Mouse (Mus musculus): ENCODE results near the gene Btla. TPM values are rescaled to one million over a fixed set of nuclear protein-coding genes. Genes with fewer than 3 reads are reported as not detected.

Gene Btla
- polyA plus RNA-seq, 1 experiment from 2014 or later = 0.17 TPM

- no peak for ATAC-seq
- no peaks in the 10 kb centered on the region for H3K9me3 ChIP-seq (ENCODE audit: control insufficient read depth)
- H3K4me2 ChIP-seq (replicated peaks; ENCODE audit: low read depth) = no peak overlapping the region
- no peaks in the 10 kb centered on the region for H3K4me1 ChIP-seq (replicated peaks; ENCODE audit: control insufficient read depth, insufficient read depth, low read length)
- no peaks in the 10 kb centered on the region for H3K27me3 ChIP-seq (replicated peaks; ENCODE audit: control insufficient read depth, insufficient read depth, low read length)
- no peak overlapping the region for H3K9ac ChIP-seq (ENCODE audit: low read depth, low read length)
- no peaks in the 10 kb centered on the region for H3K36me3 ChIP-seq (ENCODE audit: control insufficient read depth, insufficient read depth)
- H3K27ac ChIP-seq (ENCODE audit: low read depth, low read length) = no peak overlapping the region
- no peak for TF ChIP-seq CTCF (IDR thresholded peaks at IDR 0.05; ENCODE audit: low read depth)
- no peak overlapping the region for H3K4me3 ChIP-seq (ENCODE audit: low read depth, low read length)
These were observed 37.9 kb downstream of the Btla start for GRCm38 (mm10) chr16:45262051-45262450.

- H3K9ac ChIP-seq (ENCODE audit: low read depth, low read length) = no peak overlapping the region
- ATAC-seq = no peak
- no peak overlapping the region for H3K4me3 ChIP-seq (ENCODE audit: low read depth, low read length)
- no peak overlapping the region for H3K27ac ChIP-seq (ENCODE audit: low read depth, low read length)
- no peaks in the 10 kb centered on the region for H3K27me3 ChIP-seq (replicated peaks; ENCODE audit: control insufficient read depth, insufficient read depth, low read length)
- WGBS = 74% methylated on average over 2 of the region's 2 CpGs
- no peaks in the 10 kb centered on the region for H3K36me3 ChIP-seq (ENCODE audit: control insufficient read depth, insufficient read depth)
- H3K4me2 ChIP-seq (replicated peaks; ENCODE audit: low read depth) = no peak overlapping the region
- TF ChIP-seq CTCF (IDR thresholded peaks at IDR 0.05; ENCODE audit: low read depth) = no peak
- no peaks in the 10 kb centered on the region for H3K9me3 ChIP-seq (ENCODE audit: control insufficient read depth)
- H3K4me1 ChIP-seq (replicated peaks; ENCODE audit: control insufficient read depth, insufficient read depth, low read length) = no peaks in the 10 kb centered on the region
These were observed 45.8 kb downstream of the Btla start for GRCm38 (mm10) chr16:45269886-45270285.

GRCm38 (mm10) chr16:45283093-45283492, 59.0 kb downstream of the Btla start:
- TF ChIP-seq CTCF (IDR thresholded peaks at IDR 0.05; ENCODE audit: low read depth) = peak; percentile 50
- H3K36me3 ChIP-seq (ENCODE audit: control insufficient read depth, insufficient read depth) = no peaks in the 10 kb centered on the region
- H3K9me3 ChIP-seq (ENCODE audit: control insufficient read depth) = no peaks in the 10 kb centered on the region
- no peak for ATAC-seq
- no peak overlapping the region for H3K27ac ChIP-seq (ENCODE audit: low read depth, low read length)
- H3K4me1 ChIP-seq (replicated peaks; ENCODE audit: control insufficient read depth, insufficient read depth, low read length) = no peaks in the 10 kb centered on the region
- no peak overlapping the region for H3K4me3 ChIP-seq (ENCODE audit: low read depth, low read length)
- no peak overlapping the region for H3K9ac ChIP-seq (ENCODE audit: low read depth, low read length)
- WGBS = 64% methylated on average over 1 of the region's 1 CpGs
- H3K27me3 ChIP-seq (replicated peaks; ENCODE audit: control insufficient read depth, insufficient read depth, low read length) = no peaks in the 10 kb centered on the region
- H3K4me2 ChIP-seq (replicated peaks; ENCODE audit: low read depth) = no peak overlapping the region

GRCm38 (mm10) chr16:45297806-45298205, 73.7 kb downstream of the Btla start:
- WGBS = 73% methylated on average over 3 of the region's 3 CpGs
- Histone ChIP-seq H3K4me3 (ENCODE audit: low read depth, low read length) (no peak overlapping the region), H3K27me3 (replicated peaks; ENCODE audit: control insufficient read depth, insufficient read depth, low read length) (no peaks in the 10 kb centered on the region), H3K9ac (ENCODE audit: low read depth, low read length) (no peak overlapping the region), H3K9me3 (ENCODE audit: control insufficient read depth) (no peaks in the 10 kb centered on the region), H3K4me2 (replicated peaks; ENCODE audit: low read depth) (no peak overlapping the region), H3K4me1 (replicated peaks; ENCODE audit: control insufficient read depth, insufficient read depth, low read length) (no peaks in the 10 kb centered on the region), H3K36me3 (ENCODE audit: control insufficient read depth, insufficient read depth) (no peaks in the 10 kb centered on the region), H3K27ac (ENCODE audit: low read depth, low read length) (no peak overlapping the region)
- TF ChIP-seq CTCF (IDR thresholded peaks at IDR 0.05; ENCODE audit: low read depth) = no peak
- no peak for ATAC-seq

Other genes with a start within 250 kb of the Btla start
- 37.2 and 37.7 TPM in 2 replicates for gene Ccdc80, start 130.9 kb upstream of the Btla start, polyA plus RNA-seq (2015; fragmentation: Nextera tagmentation; extraction: Ambion mirVana)
- gene Slc35a5, start 65.6 kb upstream of the Btla start, polyA plus RNA-seq (2015; fragmentation: Nextera tagmentation; extraction: Ambion mirVana) = 19.9 and 20.4 TPM in 2 replicates
- 45.8 and 49.5 TPM in 2 replicates for gene Atg3, start 65.5 kb upstream of the Btla start, polyA plus RNA-seq (2015; fragmentation: Nextera tagmentation; extraction: Ambion mirVana)
- gene Cd200, start 184.7 kb downstream of the Btla start, polyA plus RNA-seq (2015; fragmentation: Nextera tagmentation; extraction: Ambion mirVana) = 108 and 114 TPM in 2 replicates

Measured in intestine, postnatal 0 days (tissue).